Mouse (Mus musculus): Measurements from ENCODE around the gene Cyp27a1.

Gene Cyp27a1

GRCm38 (mm10) chr1:74774062-74774461, 60.7 kb downstream of the Cyp27a1 start:
- DNase-seq, result no peak

- no peak for DNase-seq
Measured at GRCm38 (mm10) chr1:74775816-74776215, 62.4 kb downstream of the Cyp27a1 start.

GRCm38 (mm10) chr1:74778934-74779486, 65.6 kb downstream of the Cyp27a1 start:
- no peak for DNase-seq

- no peak for DNase-seq
Measured at GRCm38 (mm10) chr1:74782045-74782444, 68.7 kb downstream of the Cyp27a1 start.

GRCm38 (mm10) chr1:74783554-74783953, 70.2 kb downstream of the Cyp27a1 start:
- no peak for DNase-seq

GRCm38 (mm10) chr1:74784041-74784759, 70.8 kb downstream of the Cyp27a1 start:
- peak; percentile 70 for DNase-seq

Measured in kidney, adult 18-20 months (tissue).